Mouse (Mus musculus) E14TG2a.4 (cell line): ENCODE measurements around the gene Cnot6l.

Experiments
- H3K27me3 ChIP-seq: 2 replicates; pipeline ENCODE4 v1.6.1; 2014; ENCODE audit warnings: low read length, control low read depth; ENCODE audit not compliant: insufficient read depth
- H3K36me3 ChIP-seq: 2 replicates; pipeline ENCODE4 v1.6.1; 2014; ENCODE audit warnings: low read length, control low read depth; ENCODE audit not compliant: insufficient read depth
- H3K4me1 ChIP-seq: replicated peaks from 2 replicates; pipeline ENCODE4 v1.6.1; 2014; ENCODE audit warnings: low read depth, low read length, control low read depth
- H3K4me3 ChIP-seq: replicated peaks from 2 replicates; pipeline ENCODE4 v1.5.1; 2014; ENCODE audit warnings: mild to moderate bottlenecking, low read length
- H3K9me3 ChIP-seq: 2 replicates; pipeline ENCODE4 v1.6.1; 2014; ENCODE audit warnings: low read length, control low read depth
- CTCF ChIP-seq: conservative IDR thresholded peaks from 2 replicates; pipeline ENCODE4 v1.5.1; 2014; ENCODE audit warnings: low read length
- NANOG ChIP-seq: IDR thresholded peaks from 2 replicates; pipeline ENCODE4 v1.6.1; 2014; ENCODE audit warnings: borderline replicate concordance, low read length, mixed read lengths
- POU5F1 ChIP-seq: IDR thresholded peaks from 2 replicates; pipeline ENCODE4 v1.6.1; 2014; ENCODE audit warnings: low read length, borderline replicate concordance

The Cnot6l gene

DNA sequence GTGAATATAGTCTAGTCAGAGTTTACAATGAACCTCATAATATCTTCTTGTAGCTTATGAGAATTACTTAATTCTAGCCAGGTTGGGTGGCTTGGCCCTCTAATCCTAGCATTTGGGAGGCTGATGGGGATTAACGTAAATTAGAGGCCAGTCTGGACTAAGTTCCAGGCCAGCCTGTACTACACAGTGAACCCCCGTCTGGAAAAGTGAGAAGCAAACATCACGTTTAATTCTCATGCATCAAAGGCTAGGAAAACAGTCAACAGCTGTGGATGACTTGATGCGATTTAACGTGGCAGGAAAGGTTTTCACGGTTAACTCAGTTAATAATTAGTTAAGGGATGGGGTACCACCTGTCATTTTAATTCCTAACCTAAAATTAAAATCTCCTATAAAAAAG lies 34.3 kb upstream of the Cnot6l start:
- no peaks in the 10 kb centered on the region for H3K4me1 ChIP-seq
- no peaks in the 10 kb centered on the region for H3K9me3 ChIP-seq
- H3K36me3 ChIP-seq, result no peaks in the 10 kb centered on the region
- H3K4me3 ChIP-seq, result no peak overlapping the region
- H3K27me3 ChIP-seq, result no peaks in the 10 kb centered on the region
- TF ChIP-seq NANOG (no peak), CTCF (no peak), POU5F1 (no peak)

DNA sequence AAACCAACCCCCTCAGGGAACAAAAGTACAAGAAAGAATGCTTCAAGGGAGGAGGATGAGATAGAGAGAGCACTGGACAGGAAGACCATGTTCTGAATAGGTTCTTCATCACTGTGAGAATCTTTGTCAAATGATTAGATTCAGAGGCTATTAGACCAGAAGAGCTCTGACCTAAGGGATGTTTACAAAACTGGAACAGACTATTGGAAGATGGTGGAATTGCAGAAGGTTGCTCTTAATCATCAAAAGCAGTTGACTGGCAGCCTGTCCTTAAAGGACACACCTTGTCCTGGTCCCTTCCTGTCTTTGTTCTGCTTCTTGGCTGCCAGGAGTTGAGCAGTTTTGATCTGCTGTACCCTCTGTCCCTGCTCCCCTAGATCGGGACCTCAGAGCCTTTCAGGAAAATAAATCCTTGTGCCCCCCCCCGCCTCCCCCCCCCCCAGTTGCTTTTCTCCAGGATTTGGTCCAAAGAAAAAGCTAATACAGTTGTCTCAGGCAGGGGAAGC lies 32.6 kb upstream of the Cnot6l start:
- no peaks in the 10 kb centered on the region for H3K27me3 ChIP-seq
- no peaks in the 10 kb centered on the region for H3K36me3 ChIP-seq
- H3K4me3 ChIP-seq, result no peak overlapping the region
- H3K9me3 ChIP-seq, result no peaks in the 10 kb centered on the region
- H3K4me1 ChIP-seq, result no peaks in the 10 kb centered on the region
- no peak for TF ChIP-seq NANOG
- no peak for TF ChIP-seq CTCF
- no peak for TF ChIP-seq POU5F1

DNA sequence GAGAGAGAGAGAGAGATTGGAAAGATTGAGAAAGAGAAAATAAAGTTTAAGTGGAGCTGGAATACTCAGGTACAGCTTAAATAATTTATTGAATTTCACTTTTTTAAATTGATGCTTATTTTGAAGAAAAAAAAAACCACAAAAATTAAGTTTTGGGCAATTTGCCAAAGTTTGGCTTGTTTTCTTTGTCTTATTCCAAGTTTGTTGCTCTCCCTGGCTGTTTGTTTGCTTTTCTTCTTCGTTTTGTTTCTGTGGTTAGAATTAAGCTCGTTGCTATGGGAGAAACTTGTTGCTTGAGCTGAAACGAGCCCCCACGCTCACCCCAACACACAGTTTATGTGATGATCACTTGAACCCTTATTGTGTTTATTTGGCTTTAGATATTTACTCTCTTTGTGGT lies 27.3 kb upstream of the Cnot6l start:
- H3K4me1 ChIP-seq, result no peaks in the 10 kb centered on the region
- TF ChIP-seq POU5F1 (no peak), NANOG (no peak), CTCF (no peak)
- no peaks in the 10 kb centered on the region for H3K36me3 ChIP-seq
- no peaks in the 10 kb centered on the region for H3K9me3 ChIP-seq
- H3K27me3 ChIP-seq, result no peaks in the 10 kb centered on the region; the same call in 1 of the 2 replicates
- H3K4me3 ChIP-seq, result no peak overlapping the region

DNA sequence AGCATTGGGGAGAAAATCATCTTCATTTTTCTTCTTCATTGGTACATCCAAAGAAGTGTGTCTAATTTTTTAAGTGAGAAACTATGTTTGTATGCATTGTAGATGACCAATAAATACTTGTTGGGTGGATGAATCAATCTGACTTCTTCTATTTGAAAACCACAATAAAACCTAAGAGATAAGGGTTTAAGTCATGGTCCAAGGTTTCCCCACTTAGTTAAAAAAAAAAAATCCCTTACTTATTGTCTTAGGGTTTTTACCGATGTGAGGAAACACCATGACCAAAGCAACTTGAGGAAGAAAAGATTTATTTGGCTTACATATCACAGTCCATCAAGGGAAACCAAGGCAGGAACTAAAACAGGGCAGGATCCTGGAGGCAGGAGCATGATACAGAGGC lies 25.8 kb upstream of the Cnot6l start:
- no peak overlapping the region for H3K4me3 ChIP-seq
- no peaks in the 10 kb centered on the region for H3K4me1 ChIP-seq
- TF ChIP-seq NANOG, result no peak
- TF ChIP-seq POU5F1, result no peak
- no peak for TF ChIP-seq CTCF
- H3K36me3 ChIP-seq, result no peaks in the 10 kb centered on the region
- no peaks in the 10 kb centered on the region for H3K9me3 ChIP-seq
- H3K27me3 ChIP-seq, result no peaks in the 10 kb centered on the region; the same call in 1 of the 2 replicates

DNA sequence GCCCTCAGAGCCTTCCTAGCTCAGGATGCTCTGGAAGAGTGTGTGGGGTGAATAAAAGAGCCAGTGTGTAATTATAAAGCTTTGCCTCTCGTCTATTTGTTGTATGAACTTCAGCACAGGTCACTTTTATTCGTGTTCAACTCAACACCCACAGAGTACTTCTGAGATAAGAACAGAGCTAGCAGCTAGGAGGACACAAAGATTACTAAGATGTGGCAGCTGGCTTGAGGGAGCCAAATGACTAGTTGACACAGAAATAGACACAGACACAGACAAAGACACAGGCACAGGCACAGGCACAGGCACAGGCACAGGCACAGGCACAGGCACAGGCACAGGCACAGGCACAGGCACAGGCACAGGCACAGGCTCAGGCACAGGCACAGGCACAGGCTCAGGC lies 20.0 kb upstream of the Cnot6l start:
- Histone ChIP-seq H3K4me1 (peaks cover 3% of the 10 kb centered on the region; the same call in 1 of the 2 replicates), H3K4me3 (no peak overlapping the region), H3K36me3 (no peaks in the 10 kb centered on the region), H3K27me3 (no peaks in the 10 kb centered on the region; the same call in 1 of the 2 replicates), H3K9me3 (no peaks in the 10 kb centered on the region)
- no peak for TF ChIP-seq NANOG
- no peak for TF ChIP-seq CTCF
- TF ChIP-seq POU5F1, result no peak

DNA sequence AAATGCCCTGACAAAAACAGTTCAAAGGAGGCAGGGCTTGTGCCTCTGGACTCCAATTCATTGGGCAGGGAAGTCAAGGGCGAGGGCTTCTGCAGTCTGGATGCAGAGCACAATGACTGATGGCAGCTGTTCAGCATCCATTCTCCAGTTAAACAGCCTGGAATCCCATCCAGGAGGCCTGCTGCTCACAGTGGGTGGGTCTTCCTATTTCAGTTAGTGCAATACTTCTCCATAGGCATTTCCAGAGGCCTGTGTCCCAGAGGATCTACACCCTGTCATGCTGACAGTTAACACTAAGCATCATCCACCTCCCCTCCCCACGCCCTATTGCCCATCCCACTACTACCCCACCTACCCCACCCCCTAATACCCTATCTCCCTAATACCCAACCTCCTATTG lies 19.2 kb upstream of the Cnot6l start:
- Histone ChIP-seq H3K9me3 (no peaks in the 10 kb centered on the region), H3K36me3 (no peaks in the 10 kb centered on the region), H3K27me3 (no peaks in the 10 kb centered on the region; the same call in 1 of the 2 replicates), H3K4me1 (peaks cover 3% of the 10 kb centered on the region; the same call in 1 of the 2 replicates), H3K4me3 (no peak overlapping the region)
- TF ChIP-seq CTCF (no peak), NANOG (no peak), POU5F1 (no peak)

DNA sequence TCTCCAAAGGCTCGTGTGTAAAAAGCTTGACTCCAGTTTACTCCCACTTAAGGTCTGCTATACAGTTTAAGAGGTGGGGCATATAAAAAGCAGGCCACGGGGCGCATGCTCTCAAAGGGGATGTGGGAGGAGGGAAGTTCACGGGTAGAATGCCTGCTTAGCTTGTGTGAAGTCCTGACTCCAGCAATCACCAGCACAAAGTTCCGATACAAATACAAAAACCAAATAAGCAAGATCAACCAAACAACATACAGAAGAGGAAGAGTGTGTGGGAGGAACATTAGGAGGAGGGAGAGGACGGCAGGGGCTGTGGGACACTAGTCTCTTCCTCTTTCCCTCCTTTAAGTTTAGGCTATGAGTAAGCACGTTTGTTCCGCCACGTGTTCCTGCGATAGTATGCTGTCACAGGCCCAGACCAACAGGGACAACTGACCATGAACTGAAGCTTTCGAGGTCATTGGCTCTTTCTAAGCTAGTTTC lies 12.9 kb upstream of the Cnot6l start:
- H3K27me3 ChIP-seq, result no peaks in the 10 kb centered on the region
- no peak for TF ChIP-seq NANOG
- TF ChIP-seq POU5F1, result no peak
- TF ChIP-seq CTCF, result no peak
- H3K9me3 ChIP-seq, result no peaks in the 10 kb centered on the region
- H3K4me3 ChIP-seq, result no peak overlapping the region
- no peaks in the 10 kb centered on the region for H3K36me3 ChIP-seq
- H3K4me1 ChIP-seq, result no peaks in the 10 kb centered on the region

DNA sequence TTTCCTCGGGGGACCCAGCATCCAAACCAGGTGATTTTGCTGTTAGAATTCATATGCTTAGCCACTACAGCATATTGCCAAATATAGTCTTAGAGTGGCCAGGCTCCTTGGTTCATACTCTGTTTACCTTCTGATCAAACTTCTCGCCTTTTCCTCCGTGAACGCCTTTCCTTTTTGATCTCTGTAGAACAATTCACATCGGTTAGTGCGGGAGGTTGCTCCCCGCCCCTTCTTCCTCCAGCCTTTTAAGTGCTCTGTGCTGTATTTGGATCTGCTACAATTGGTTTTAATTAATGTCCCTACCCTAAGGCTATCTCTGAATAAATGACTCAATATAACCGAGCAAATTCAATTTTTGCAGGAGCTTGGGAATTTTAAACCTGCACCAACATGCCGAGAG lies 12.2 kb upstream of the Cnot6l start:
- Histone ChIP-seq H3K4me3 (no peak overlapping the region), H3K4me1 (no peaks in the 10 kb centered on the region), H3K9me3 (no peaks in the 10 kb centered on the region), H3K36me3 (no peaks in the 10 kb centered on the region), H3K27me3 (no peaks in the 10 kb centered on the region)
- no peak for TF ChIP-seq POU5F1
- TF ChIP-seq NANOG, result no peak
- no peak for TF ChIP-seq CTCF

DNA sequence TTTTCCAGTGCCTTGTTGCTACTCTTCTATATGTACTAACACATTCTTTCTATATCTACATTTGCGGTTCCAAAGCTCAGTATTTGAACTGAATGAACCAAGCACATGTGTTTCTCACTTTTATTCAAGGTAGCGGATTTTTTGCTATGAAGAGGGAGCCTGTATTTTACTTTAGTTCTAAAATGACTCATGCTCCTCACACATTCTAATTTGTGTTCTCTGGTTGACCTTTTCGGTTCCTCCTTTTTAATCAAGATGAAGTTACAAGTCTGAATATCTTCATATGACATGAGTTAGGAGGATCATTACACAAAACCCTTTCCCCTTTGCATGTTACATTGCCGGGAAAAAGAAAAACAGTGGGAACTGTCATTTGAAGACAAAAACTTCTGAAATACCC lies 7.8 kb upstream of the Cnot6l start:
- H3K4me3 ChIP-seq, result no peak overlapping the region
- no peaks in the 10 kb centered on the region for H3K27me3 ChIP-seq
- H3K9me3 ChIP-seq, result peaks cover 2% of the 10 kb centered on the region
- no peaks in the 10 kb centered on the region for H3K4me1 ChIP-seq
- TF ChIP-seq NANOG (no peak), CTCF (no peak), POU5F1 (no peak)
- H3K36me3 ChIP-seq, result no peaks in the 10 kb centered on the region
